Comparison of ENCODE assay signal across 8 mouse cellular contexts in the genomic region with DNA sequence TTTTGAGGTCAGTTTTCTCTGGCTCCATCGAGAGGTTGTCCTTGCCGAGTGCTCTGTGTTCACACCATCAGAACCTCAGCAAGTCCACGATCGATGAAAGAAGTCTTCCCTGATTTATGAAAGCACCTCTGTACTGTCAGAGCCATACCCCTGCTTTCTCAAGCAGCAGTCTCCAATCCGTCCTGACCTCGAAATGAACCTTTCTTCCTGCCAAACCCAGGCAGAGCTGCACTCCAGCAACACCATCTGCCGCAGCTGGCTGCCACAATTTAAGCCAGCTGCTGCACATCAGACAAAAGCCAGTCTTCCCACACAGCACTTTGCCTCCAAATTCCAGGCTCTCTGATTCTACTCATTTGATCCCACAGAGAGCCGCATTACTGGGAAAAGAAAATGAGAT. TPM values are rescaled to one million over a fixed set of nuclear protein-coding genes. Genes with fewer than 3 reads are reported as not detected.
A peak's percentile ranks its signal among the peaks of the same experiment; 100 is the strongest.
DNase-seq lines count a peak whose midpoint lies in the region; ATAC-seq lines count a peak whose summit lies in the region.

No protein-coding gene starts in this region.

- H3K4me2 ChIP-seq in midbrain, embryonic 11.5 days = no peak overlapping the region

- no peak overlapping the region for H3K27ac ChIP-seq in midbrain, embryonic 11.5 days (ENCODE audit: low read depth, low read length)

- DNase-seq in frontal cortex, postnatal 36 days (ENCODE audit: low spot score in 2 of 2) = no peak
- peak; percentile 9 for DNase-seq in adrenal gland, adult 8-10 months
- DNase-seq in gastrocnemius, postnatal 10 days = peak; percentile 52
- peak; percentile 39 for DNase-seq in hindlimb bud, embryonic 11.5 days (ENCODE audit: extremely low spot score, low read depth, low spot score)
- DNase-seq in midbrain, embryonic 11.5 days (ENCODE audit: low spot score, missing footprints) = peak; percentile 90
- DNase-seq in urinary bladder, postnatal 4 days (ENCODE audit: low spot score in 2 of 2) = peak; percentile 59 to 61
- no peak for DNase-seq in right cerebral cortex, adult 2 months (ENCODE audit: low spot score in 2 of 2)

- no peaks in the 10 kb centered on the region for H3K27me3 ChIP-seq in midbrain, embryonic 11.5 days (ENCODE audit: control insufficient read depth, insufficient read depth, low read length)

- 70% methylated on average over 8 of the region's 8 CpGs for WGBS in midbrain, embryonic 11.5 days

- ATAC-seq in frontal cortex, adult (ENCODE audit: low TSS enrichment) = peak; percentile 82
- ATAC-seq in midbrain, embryonic 11.5 days (ENCODE audit: low FRiP score) = no peak

- H3K36me3 ChIP-seq in midbrain, embryonic 11.5 days (ENCODE audit: control insufficient read depth, insufficient read depth, low read length) = no peaks in the 10 kb centered on the region

- no peaks in the 10 kb centered on the region for H3K9me3 ChIP-seq in midbrain, embryonic 11.5 days (ENCODE audit: control insufficient read depth, low read length)

- H3K4me3 ChIP-seq in midbrain, embryonic 11.5 days (ENCODE audit: low read depth, low read length) = no peak overlapping the region

- H3K4me1 ChIP-seq in midbrain, embryonic 11.5 days (ENCODE audit: control insufficient read depth, insufficient read depth, low read length) = no peaks in the 10 kb centered on the region

- H3K9ac ChIP-seq in midbrain, embryonic 11.5 days (ENCODE audit: low read length) = no peak overlapping the region

RNA-seq across cellular contexts. Expression of gene Gm527, which starts 15.2 kb away (rescaled TPM):
- total RNA-seq in adrenal gland, adult 8-10 months (2022) = 1 to 10 TPM; 4.1 to 7.5 (median 5.7) TPM
- total RNA-seq in gastrocnemius, postnatal 10 days (2021) = 1 to 10 TPM; 5.0 to 6.1 TPM
- polyA plus RNA-seq in midbrain, embryonic 11.5 days (2014; fragmentation: Nextera tagmentation; extraction: Ambion mirVana) = 2.2 and 2.7 TPM in 2 replicates

Comparison
In these comparisons a context has a peak if more than half of its experiments do, and no peak if none do; other contexts are left out.
1. DNase-seq: peak in adrenal gland, adult 8-10 months (single experiment), gastrocnemius, postnatal 10 days (single experiment), hindlimb bud, embryonic 11.5 days (single experiment), midbrain, embryonic 11.5 days (single experiment) and urinary bladder, postnatal 4 days (2 of 2); none in frontal cortex, postnatal 36 days (0 of 2) and right cerebral cortex, adult 2 months (0 of 2).